Mouse (Mus musculus) spleen, adult 2 months (tissue): ENCODE results near the gene Plcd1. TPM values are rescaled to one million over a fixed set of nuclear protein-coding genes. Genes with fewer than 3 reads are reported as not detected.
A peak's percentile ranks its signal among the peaks of the same experiment; 100 is the strongest.

Experiments
- DNase-seq, 2 experiments: peaks; one replicate each; pipeline versions ENCODE4 v3.0.0 to v3.0.0-alpha.2; 2012 to 2021; ENCODE audit warnings: low spot score in 2 of 2, low read depth in 1 of 2
- H3K27ac ChIP-seq: fragments of 200-500 bp; 2 replicates; pipeline ENCODE4 v1.5.1; 2012; ENCODE audit warnings: low read length, inconsistent platforms; ENCODE audit not compliant: insufficient read depth
- H3K27me3 ChIP-seq: fragments of 200-500 bp; 2 replicates; pipeline ENCODE4 v1.6.1; 2012; ENCODE audit warnings: mild to moderate bottlenecking, moderate library complexity, low read length, inconsistent platforms; ENCODE audit not compliant: control insufficient read depth, insufficient read depth
- H3K36me3 ChIP-seq: fragments of 200-500 bp; 2 replicates; pipeline ENCODE4 v1.6.1; 2012; ENCODE audit warnings: mild to moderate bottlenecking, low read length, inconsistent platforms; ENCODE audit not compliant: control insufficient read depth, insufficient read depth
- H3K4me1 ChIP-seq: fragments of 200-500 bp; 2 replicates; pipeline ENCODE4 v1.6.1; 2011; ENCODE audit warnings: inconsistent platforms; ENCODE audit not compliant: control insufficient read depth, insufficient read depth, insufficient read length
- H3K4me3 ChIP-seq: fragments of 200-500 bp; 2 replicates; pipeline ENCODE4 v1.5.1; 2011; ENCODE audit warnings: mild to moderate bottlenecking, inconsistent platforms; ENCODE audit not compliant: insufficient read depth, insufficient read length; ENCODE audit errors: extremely low read depth
- CTCF ChIP-seq: fragments of 200-500 bp; IDR thresholded peaks from 2 replicates; pipeline ENCODE4 v1.5.1; 2011; ENCODE audit warnings: mild to moderate bottlenecking, inconsistent platforms; ENCODE audit not compliant: insufficient read depth, insufficient read length, insufficient replicate concordance; ENCODE audit errors: extremely low read depth
- POLR2A ChIP-seq: fragments of 200-500 bp; IDR thresholded peaks from 2 replicates; pipeline ENCODE4 v1.6.1; 2011; ENCODE audit warnings: low read depth, low read length, inconsistent platforms
- WGBS: fragments of 180-500 bp; shearing (Covaris S2); methylation state at CpG from one replicate; pipeline ENCODE4 v1.1.7; 2018; 5-methylcytosine and 5-hydroxymethylcytosine counted together
- polyA plus RNA-seq: library from polyadenylated mRNA; depleted of rRNA; stranded (reverse); fragments of >200 nt; gene quantifications from 2 replicates; pipeline ENCODE4 v1.2.3, GENCODE M21; 2012; rRNA removed

Gene Plcd1
- polyA plus RNA-seq, result 6.3 and 6.5 TPM in 2 replicates

- peak in 1 of 2 experiments; percentile 29 for DNase-seq
- Histone ChIP-seq H3K27ac (peak within 1 kb of the TSS; percentile 41; the same call in 1 of the 2 replicates), H3K36me3 (no peaks in the 10 kb centered on the region), H3K4me1 (peaks cover 2% of the 10 kb centered on the region; the same call in 1 of the 2 replicates), H3K27me3 (peaks cover 2% of the 10 kb centered on the region; the same call in 1 of the 2 replicates), H3K4me3 (peak within 1 kb of the TSS; percentile 43)
- TF ChIP-seq CTCF (no peak), POLR2A (no peak)
- whole genome bisulfite sequencing, result 15% methylated on average over 45 of the region's 45 CpGs
These were observed at the start of gene Plcd1 for GRCm38 (mm10) chr9:119093419-119094295. TSS of gene Plcd1 (minus strand) at chr9:119093502.

- TF ChIP-seq CTCF (no peak), POLR2A (no peak)
- Histone ChIP-seq H3K27me3 (no peaks in the 10 kb centered on the region), H3K4me1 (no peaks in the 10 kb centered on the region), H3K36me3 (no peaks in the 10 kb centered on the region), H3K27ac (no peak overlapping the region), H3K4me3 (no peak overlapping the region)
- WGBS, result 85% methylated on average over 5 of the region's 5 CpGs
- no peak for DNase-seq
These were observed 48.8 kb upstream of the Plcd1 start for GRCm38 (mm10) chr9:119142066-119142465.

GRCm38 (mm10) chr9:119138836-119139235 lies 45.5 kb upstream of the Plcd1 start:
- TF ChIP-seq CTCF (no peak), POLR2A (no peak)
- H3K27me3 ChIP-seq, result no peaks in the 10 kb centered on the region
- no peaks in the 10 kb centered on the region for H3K4me1 ChIP-seq
- no peak for DNase-seq
- H3K27ac ChIP-seq, result no peak overlapping the region
- 73% methylated on average over 2 of the region's 2 CpGs for WGBS
- no peaks in the 10 kb centered on the region for H3K36me3 ChIP-seq
- no peak overlapping the region for H3K4me3 ChIP-seq

GRCm38 (mm10) chr9:119130692-119131091 lies 37.4 kb upstream of the Plcd1 start:
- DNase-seq, result no peak
- H3K4me3 ChIP-seq, result no peak overlapping the region
- no peak overlapping the region for H3K27ac ChIP-seq
- no peaks in the 10 kb centered on the region for H3K27me3 ChIP-seq
- no peaks in the 10 kb centered on the region for H3K36me3 ChIP-seq
- no peaks in the 10 kb centered on the region for H3K4me1 ChIP-seq
- TF ChIP-seq POLR2A (no peak), CTCF (no peak)
- 47% methylated on average over 5 of the region's 5 CpGs for WGBS

GRCm38 (mm10) chr9:119128436-119129181 lies 35.3 kb upstream of the Plcd1 start:
- 79% methylated on average over 12 of the region's 12 CpGs for WGBS
- Histone ChIP-seq H3K36me3 (no peaks in the 10 kb centered on the region), H3K27me3 (no peaks in the 10 kb centered on the region), H3K4me1 (no peaks in the 10 kb centered on the region), H3K4me3 (no peak overlapping the region), H3K27ac (no peak overlapping the region)
- TF ChIP-seq CTCF (no peak), POLR2A (no peak)
- DNase-seq, result no peak

GRCm38 (mm10) chr9:119122596-119123369 lies 29.5 kb upstream of the Plcd1 start:
- Histone ChIP-seq H3K4me1 (no peaks in the 10 kb centered on the region), H3K27me3 (no peaks in the 10 kb centered on the region), H3K36me3 (no peaks in the 10 kb centered on the region), H3K27ac (no peak overlapping the region), H3K4me3 (no peak overlapping the region)
- no peak for DNase-seq
- no peak for TF ChIP-seq CTCF
- no peak for TF ChIP-seq POLR2A
- WGBS, result 88% methylated on average over 18 of the region's 18 CpGs
